Mouse (Mus musculus): ENCODE results near the gene Whamm.
A peak's percentile ranks its signal among the peaks of the same experiment; 100 is the strongest.

Gene Whamm

GRCm38 (mm10) chr7:81597660-81598059 is 26.6 kb downstream of the Whamm start:
- DNase-seq (ENCODE audit: low spot score) = no peak

- DNase-seq (ENCODE audit: low spot score) = no peak
These were observed 28.6 kb downstream of the Whamm start for GRCm38 (mm10) chr7:81599379-81600280.

GRCm38 (mm10) chr7:81604991-81605390 is 33.9 kb downstream of the Whamm start:
- no peak for DNase-seq (ENCODE audit: low spot score)

GRCm38 (mm10) chr7:81605489-81605888 is 34.4 kb downstream of the Whamm start:
- no peak for DNase-seq (ENCODE audit: low spot score)

- DNase-seq (ENCODE audit: low spot score) = no peak
These were observed 35.4 kb downstream of the Whamm start for GRCm38 (mm10) chr7:81606452-81606851.

- no peak for DNase-seq (ENCODE audit: low spot score)
These were observed 39.1 kb downstream of the Whamm start for GRCm38 (mm10) chr7:81610125-81610524.

- no peak for DNase-seq (ENCODE audit: low spot score)
These were observed 42.0 kb downstream of the Whamm start for GRCm38 (mm10) chr7:81612856-81613635.

- no peak for DNase-seq (ENCODE audit: low spot score)
These were observed 44.0 kb downstream of the Whamm start for GRCm38 (mm10) chr7:81615031-81615430.

- no peak for DNase-seq (ENCODE audit: low spot score)
These were observed 51.7 kb downstream of the Whamm start for GRCm38 (mm10) chr7:81622793-81623192.

GRCm38 (mm10) chr7:81623767-81624166 is 52.7 kb downstream of the Whamm start:
- peak; percentile 15 for DNase-seq (ENCODE audit: low spot score)

GRCm38 (mm10) chr7:81626460-81626859 is 55.4 kb downstream of the Whamm start:
- DNase-seq (ENCODE audit: low spot score) = peak; percentile 24

- no peak for DNase-seq (ENCODE audit: low spot score)
These were observed 60.2 kb downstream of the Whamm start for GRCm38 (mm10) chr7:81631261-81631660.

GRCm38 (mm10) chr7:81632586-81632985 is 61.5 kb downstream of the Whamm start:
- DNase-seq (ENCODE audit: low spot score) = no peak

GRCm38 (mm10) chr7:81641101-81641500 is 70.0 kb downstream of the Whamm start:
- DNase-seq (ENCODE audit: low spot score) = peak; percentile 6

- no peak for DNase-seq (ENCODE audit: low spot score)
These were observed 73.6 kb downstream of the Whamm start for GRCm38 (mm10) chr7:81644551-81645235.
